Mouse (Mus musculus): ENCODE measurements around the gene Tomt. TPM values are rescaled to one million over a fixed set of nuclear protein-coding genes. Genes with fewer than 3 reads are reported as not detected.

Gene Tomt
- polyA plus RNA-seq, 1 experiment from 2014 or later, result 0.64 TPM

GRCm38 (mm10) chr7:101900331-101901097 is 5.6 kb downstream of the Tomt start:
- peaks cover 12% of the 10 kb centered on the region for H3K36me3 ChIP-seq
- 92% methylated on average over 16 of the region's 16 CpGs for WGBS
- no peak overlapping the region for H3K27ac ChIP-seq (replicated peaks)
- no peak for ATAC-seq (ENCODE audit: low FRiP score, low read depth)
- H3K4me3 ChIP-seq, result no peak overlapping the region
- H3K27me3 ChIP-seq, result no peaks in the 10 kb centered on the region
- no peaks in the 10 kb centered on the region for H3K9me3 ChIP-seq
- H3K4me1 ChIP-seq, result peaks cover 10% of the 10 kb centered on the region
- no peak overlapping the region for H3K9ac ChIP-seq (replicated peaks)
- no peak overlapping the region for H3K4me2 ChIP-seq (replicated peaks)

- H3K36me3 ChIP-seq, result no peaks in the 10 kb centered on the region
- peaks cover 6% of the 10 kb centered on the region for H3K4me1 ChIP-seq
- peak overlapping the region; percentile 62 for H3K4me3 ChIP-seq
- under 1% methylated on average over 57 of the region's 57 CpGs for WGBS
- peak overlapping the region; percentile 53 for H3K4me2 ChIP-seq (replicated peaks)
- H3K9me3 ChIP-seq, result no peaks in the 10 kb centered on the region
- peak overlapping the region; percentile 87 for H3K27ac ChIP-seq (replicated peaks)
- no peaks in the 10 kb centered on the region for H3K27me3 ChIP-seq
- peak overlapping the region; percentile 60 for H3K9ac ChIP-seq (replicated peaks)
- ATAC-seq (ENCODE audit: low FRiP score, low read depth), result peak; percentile 98
Measured at GRCm38 (mm10) chr7:101896104-101897066, 9.8 kb downstream of the Tomt start.

GRCm38 (mm10) chr7:101895695-101896094 is 10.5 kb downstream of the Tomt start:
- H3K9me3 ChIP-seq, result no peaks in the 10 kb centered on the region
- WGBS, result 45% methylated on average over 9 of the region's 9 CpGs
- H3K9ac ChIP-seq (replicated peaks), result peak overlapping the region; percentile 60
- peak overlapping the region; percentile 53 for H3K4me2 ChIP-seq (replicated peaks)
- H3K27me3 ChIP-seq, result no peaks in the 10 kb centered on the region
- H3K4me1 ChIP-seq, result peaks cover 6% of the 10 kb centered on the region
- no peaks in the 10 kb centered on the region for H3K36me3 ChIP-seq
- H3K27ac ChIP-seq (replicated peaks), result peak overlapping the region; percentile 87
- ATAC-seq (ENCODE audit: low FRiP score, low read depth), result no peak
- H3K4me3 ChIP-seq, result peak overlapping the region; percentile 62

GRCm38 (mm10) chr7:101888460-101888859 is 17.7 kb downstream of the Tomt start:
- Histone ChIP-seq H3K9me3 (no peaks in the 10 kb centered on the region), H3K4me1 (no peaks in the 10 kb centered on the region), H3K9ac (replicated peaks) (no peak overlapping the region), H3K36me3 (no peaks in the 10 kb centered on the region), H3K27ac (replicated peaks) (no peak overlapping the region), H3K27me3 (no peaks in the 10 kb centered on the region), H3K4me2 (replicated peaks) (no peak overlapping the region), H3K4me3 (no peak overlapping the region)
- 84% methylated on average over 4 of the region's 4 CpGs for WGBS
- no peak for ATAC-seq (ENCODE audit: low FRiP score, low read depth)

- WGBS, result 91% methylated on average over 6 of the region's 6 CpGs
- ATAC-seq (ENCODE audit: low FRiP score, low read depth), result no peak
Measured at GRCm38 (mm10) chr7:101886274-101886673, 19.9 kb downstream of the Tomt start.

GRCm38 (mm10) chr7:101884160-101884559 is 22.0 kb downstream of the Tomt start:
- 94% methylated on average over 4 of the region's 4 CpGs for WGBS
- no peaks in the 10 kb centered on the region for H3K4me1 ChIP-seq
- H3K36me3 ChIP-seq, result no peaks in the 10 kb centered on the region
- no peak overlapping the region for H3K4me3 ChIP-seq
- no peak overlapping the region for H3K9ac ChIP-seq (replicated peaks)
- H3K27me3 ChIP-seq, result no peaks in the 10 kb centered on the region
- ATAC-seq (ENCODE audit: low FRiP score, low read depth), result no peak
- no peak overlapping the region for H3K27ac ChIP-seq (replicated peaks)
- no peaks in the 10 kb centered on the region for H3K9me3 ChIP-seq
- H3K4me2 ChIP-seq (replicated peaks), result no peak overlapping the region

More at GRCm38 (mm10) chr7:101886274-101886673, 19.9 kb downstream of the Tomt start:
- H3K4me3 ChIP-seq, result no peak overlapping the region
- no peaks in the 10 kb centered on the region for H3K36me3 ChIP-seq
- no peaks in the 10 kb centered on the region for H3K27me3 ChIP-seq
- H3K4me1 ChIP-seq, result no peaks in the 10 kb centered on the region
- no peak overlapping the region for H3K27ac ChIP-seq (replicated peaks)
- no peak overlapping the region for H3K4me2 ChIP-seq (replicated peaks)
- H3K9me3 ChIP-seq, result no peaks in the 10 kb centered on the region
- no peak overlapping the region; the same call in 1 of the 2 replicates for H3K9ac ChIP-seq (replicated peaks)

- H3K4me1 ChIP-seq, result no peaks in the 10 kb centered on the region
- no peak overlapping the region for H3K4me3 ChIP-seq
- no peak overlapping the region for H3K9ac ChIP-seq (replicated peaks)
- H3K27me3 ChIP-seq, result no peaks in the 10 kb centered on the region
- 71% methylated on average over 9 of the region's 9 CpGs for WGBS
- H3K36me3 ChIP-seq, result no peaks in the 10 kb centered on the region
- H3K9me3 ChIP-seq, result no peaks in the 10 kb centered on the region
- no peak for ATAC-seq (ENCODE audit: low FRiP score, low read depth)
- H3K27ac ChIP-seq (replicated peaks), result no peak overlapping the region
- H3K4me2 ChIP-seq (replicated peaks), result no peak overlapping the region
Measured at GRCm38 (mm10) chr7:101882413-101883154, 23.6 kb downstream of the Tomt start.

- Histone ChIP-seq H3K4me2 (replicated peaks) (no peak overlapping the region), H3K4me1 (no peaks in the 10 kb centered on the region), H3K9ac (replicated peaks) (no peak overlapping the region), H3K9me3 (no peaks in the 10 kb centered on the region), H3K27me3 (no peaks in the 10 kb centered on the region), H3K27ac (replicated peaks) (no peak overlapping the region), H3K36me3 (no peaks in the 10 kb centered on the region), H3K4me3 (no peak overlapping the region)
- 79% methylated on average over 4 of the region's 4 CpGs for WGBS
- no peak for ATAC-seq (ENCODE audit: low FRiP score, low read depth)
Measured at GRCm38 (mm10) chr7:101880855-101881254, 25.3 kb downstream of the Tomt start.

- no peaks in the 10 kb centered on the region for H3K36me3 ChIP-seq
- H3K27me3 ChIP-seq, result no peaks in the 10 kb centered on the region
- 97% methylated on average over 1 of the region's 1 CpGs for WGBS
- H3K27ac ChIP-seq (replicated peaks), result no peak overlapping the region
- no peaks in the 10 kb centered on the region for H3K9me3 ChIP-seq
- no peak overlapping the region for H3K4me3 ChIP-seq
- H3K9ac ChIP-seq (replicated peaks), result no peak overlapping the region
- no peak overlapping the region for H3K4me2 ChIP-seq (replicated peaks)
- ATAC-seq (ENCODE audit: low FRiP score, low read depth), result no peak
- no peaks in the 10 kb centered on the region for H3K4me1 ChIP-seq
Measured at GRCm38 (mm10) chr7:101875978-101876377, 30.2 kb downstream of the Tomt start.

GRCm38 (mm10) chr7:101871296-101871695 is 34.9 kb downstream of the Tomt start:
- no peak overlapping the region for H3K27ac ChIP-seq (replicated peaks)
- H3K4me3 ChIP-seq, result no peak overlapping the region
- H3K9me3 ChIP-seq, result no peaks in the 10 kb centered on the region
- H3K36me3 ChIP-seq, result no peaks in the 10 kb centered on the region
- peaks cover 5% of the 10 kb centered on the region; the same call in 1 of the 2 replicates for H3K4me1 ChIP-seq
- no peaks in the 10 kb centered on the region for H3K27me3 ChIP-seq
- WGBS, result 85% methylated on average over 3 of the region's 3 CpGs
- H3K9ac ChIP-seq (replicated peaks), result no peak overlapping the region
- ATAC-seq (ENCODE audit: low FRiP score, low read depth), result no peak
- H3K4me2 ChIP-seq (replicated peaks), result no peak overlapping the region

- ATAC-seq (ENCODE audit: low FRiP score, low read depth), result no peak
- H3K4me3 ChIP-seq, result no peak within 1 kb of the TSS
- peaks cover 5% of the 10 kb centered on the region; the same call in 1 of the 2 replicates for H3K4me1 ChIP-seq
- H3K4me2 ChIP-seq (replicated peaks), result no peak within 1 kb of the TSS
- no peaks in the 10 kb centered on the region for H3K9me3 ChIP-seq
- H3K9ac ChIP-seq (replicated peaks), result no peak within 1 kb of the TSS
- no peak within 1 kb of the TSS for H3K27ac ChIP-seq (replicated peaks)
- H3K27me3 ChIP-seq, result no peaks in the 10 kb centered on the region
- H3K36me3 ChIP-seq, result no peaks in the 10 kb centered on the region
- WGBS, result 72% methylated on average over 2 of the region's 2 CpGs
Measured at GRCm38 (mm10) chr7:101870629-101871028, 35.5 kb downstream of the Tomt start, which contains the start of gene Folr1. Folr1 (minus strand) TSS chr7:101870788.
